Mouse (Mus musculus) testis, adult 2 months (tissue): ENCODE measurements around the gene Tent4b.

Experiments
- CTCF ChIP-seq: fragments of 200-500 bp; IDR thresholded peaks from 2 replicates; pipeline ENCODE4 v1.5.1; 2012; ENCODE audit warnings: low read depth, mild to moderate bottlenecking, inconsistent platforms, low read length, moderate library complexity; ENCODE audit not compliant: control insufficient read depth, insufficient read depth, insufficient replicate concordance
- POLR2A ChIP-seq: fragments of 200-500 bp; IDR thresholded peaks from 2 replicates; pipeline ENCODE4 v1.6.1; 2012; ENCODE audit warnings: low read depth, mild to moderate bottlenecking, inconsistent platforms, low read length, moderate library complexity; ENCODE audit not compliant: control insufficient read depth

- TF ChIP-seq POLR2A (no peak), CTCF (no peak)
These were observed 1.7 kb upstream of the Tent4b start for GRCm38 (mm10) chr8:88197328-88197727.
